ENCODE assay signal across 10 mouse cellular contexts in the genomic region with DNA sequence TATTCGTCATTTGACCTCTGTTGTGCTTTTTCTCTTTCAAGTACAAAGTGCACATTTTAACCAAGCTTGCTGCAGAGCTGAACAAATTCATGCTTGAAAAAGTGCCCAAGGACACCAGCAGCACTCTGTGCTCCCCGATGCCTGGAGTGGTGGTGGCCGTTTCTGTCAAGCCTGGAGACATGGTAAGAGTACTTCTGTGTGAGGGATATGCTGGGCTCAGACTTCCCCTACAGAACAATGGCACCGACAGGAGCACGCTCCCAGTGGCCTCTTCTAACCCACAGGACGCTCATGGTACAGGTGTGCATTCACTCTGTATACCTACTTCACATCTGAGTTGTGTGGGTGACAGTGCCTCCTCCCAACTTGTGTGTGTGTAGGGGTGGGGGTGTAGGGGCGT. TPM values are rescaled to one million over a fixed set of nuclear protein-coding genes. Genes with fewer than 3 reads are reported as not detected.
A peak's percentile ranks its signal among the peaks of the same experiment; 100 is the strongest.
DNase-seq lines count a peak whose midpoint lies in the region; ATAC-seq lines count a peak whose summit lies in the region.
"Had no signal": no experiment of that assay in that cellular context is flagged by ENCODE, and none has a peak within 500 bp of the region (broad histone marks: within the 10 kb centered on the region; RNA-seq: fewer than 3 reads in every experiment).

No protein-coding gene starts in this region.

- intact Hi-C loops in left cerebral cortex, postnatal 4 days (cut with DNase I): loop anchor here (5.0 to 10.0 kb wide), 3 partner anchors 394 to 652 kb away; no protein-coding TSS in a partner anchor

- H3K4me2 ChIP-seq in heart, embryonic 12.5 days: no peak overlapping the region
- H3K4me2 ChIP-seq: liver, embryonic 13.5 days had no signal

- 67% methylated on average over 7 of the region's 7 CpGs for WGBS in heart, embryonic 10.5 days
- 62% methylated on average over 7 of the region's 7 CpGs for WGBS in heart, embryonic 12.5 days

- peaks cover 21% of the 10 kb centered on the region; the same call in 1 of the 2 replicates for H3K4me1 ChIP-seq in heart, embryonic 10.5 days
- peaks cover 26% of the 10 kb centered on the region for H3K4me1 ChIP-seq in heart, embryonic 12.5 days (replicated peaks)
- H3K4me1 ChIP-seq: liver, embryonic 13.5 days had no signal

- H3K9me3 ChIP-seq in heart, embryonic 10.5 days: no peaks in the 10 kb centered on the region
- no peaks in the 10 kb centered on the region for H3K9me3 ChIP-seq in heart, embryonic 12.5 days (replicated peaks)
- H3K9me3 ChIP-seq: liver, embryonic 13.5 days had no signal

- no peak overlapping the region for H3K27ac ChIP-seq in heart, embryonic 10.5 days
- H3K27ac ChIP-seq in heart, embryonic 12.5 days (ENCODE audit: poor library complexity, severe bottlenecking): no peak overlapping the region
- H3K27ac ChIP-seq: heart, adult 2 months; liver, embryonic 13.5 days had no signal

- no peak for ATAC-seq in heart, embryonic 12.5 days (ENCODE audit: insufficient number of reproducible peaks, low FRiP score)

- H3K4me3 ChIP-seq in heart, embryonic 10.5 days: no peak overlapping the region
- H3K4me3 ChIP-seq in heart, embryonic 12.5 days: no peak overlapping the region
- H3K4me3 ChIP-seq: heart, adult 2 months; liver, embryonic 13.5 days had no signal

- H3K36me3 ChIP-seq in heart, embryonic 10.5 days: no peaks in the 10 kb centered on the region
- no peaks in the 10 kb centered on the region for H3K36me3 ChIP-seq in heart, embryonic 12.5 days
- H3K36me3 ChIP-seq: liver, embryonic 13.5 days had no signal

- H3K9ac ChIP-seq in heart, embryonic 12.5 days: no peak overlapping the region
- H3K9ac ChIP-seq: liver, embryonic 13.5 days had no signal

- H3K27me3 ChIP-seq in heart, embryonic 10.5 days (ENCODE audit: insufficient read depth, poor library complexity, severe bottlenecking): no peaks in the 10 kb centered on the region
- H3K27me3 ChIP-seq in heart, embryonic 12.5 days (replicated peaks): no peaks in the 10 kb centered on the region
- H3K27me3 ChIP-seq: liver, embryonic 13.5 days had no signal

- peak; percentile 38 for DNase-seq in heart, embryonic 10.5 days (ENCODE audit: low spot score)
- peak; percentile 23 for DNase-seq in left cerebral cortex, postnatal 4 days
- no peak for DNase-seq in left cerebral cortex, adult 8-10 months (ENCODE audit: low spot score in 2 of 2)
- peak; percentile 28 for DNase-seq in adrenal gland, postnatal 25 days
- peak; percentile 36 to 64 for DNase-seq in cerebellum, postnatal 14 days
- DNase-seq in right cerebral cortex, postnatal 14 days: no peak
- no peak for DNase-seq in thymus, postnatal 25 days

RNA-seq across cellular contexts. Expression of a gene that starts 36.8 kb away (rescaled TPM):
- 10.8 and 11.0 TPM in 2 replicates for polyA plus RNA-seq in heart, embryonic 10.5 days (2016; fragmentation: Nextera tagmentation; extraction: Ambion mirVana)
- 11.5 and 12.3 TPM in 2 replicates for polyA plus RNA-seq in heart, embryonic 12.5 days (2016; fragmentation: Nextera tagmentation; extraction: Ambion mirVana)
- total RNA-seq in left cerebral cortex, postnatal 4 days (2021): 10 to 100 TPM; 11.4 to 11.5 TPM
- 10 to 100 TPM; 33.0 to 39.9 (median 34.3) TPM for total RNA-seq in left cerebral cortex, adult 8-10 months (2022)
- 44.9 and 60.4 TPM in 2 replicates for total RNA-seq in adrenal gland, postnatal 25 days (2021)

Comparison
In these comparisons a context has a peak if more than half of its experiments do, and no peak if none do; other contexts are left out.
1. DNase-seq: peak in heart, embryonic 10.5 days (single experiment), left cerebral cortex, postnatal 4 days (single experiment), adrenal gland, postnatal 25 days (single experiment) and cerebellum, postnatal 14 days (2 of 2); none in left cerebral cortex, adult 8-10 months (0 of 2), right cerebral cortex, postnatal 14 days (single experiment) and thymus, postnatal 25 days (single experiment).